Mouse (Mus musculus) heart, embryonic 13.5 days (tissue): ENCODE measurements at regions not wholly inside any gene's neighbourhood (a gene's known extent, or its start where the extent isn't known, plus 50 kb on each side); places are given as distances from the start of the nearest gene placed in this dataset.

Experiments
- ATAC-seq: fragments of 200-750 bp; cut with Nextera tagmentation; 2 replicates; pipeline ENCODE4 v1.8.0; 2017; ENCODE audit warnings: moderate TSS enrichment; ENCODE audit not compliant: insufficient number of reproducible peaks, low FRiP score, low TSS enrichment; ENCODE audit errors: extremely low read depth
- H3K27ac ChIP-seq: fragments of 300-500 bp; sonication (generic); replicated peaks from 2 replicates; pipeline ENCODE4 v1.5.1; 2015; ENCODE audit warnings: moderate library complexity, mild to moderate bottlenecking, inconsistent platforms
- H3K27me3 ChIP-seq: fragments of 300-500 bp; sonication (generic); replicated peaks from 2 replicates; pipeline ENCODE4 v1.6.1; 2015; ENCODE audit warnings: mild to moderate bottlenecking, inconsistent platforms
- H3K36me3 ChIP-seq: fragments of 300-500 bp; sonication (generic); 2 replicates; pipeline ENCODE4 v1.6.1; 2015; ENCODE audit warnings: mild to moderate bottlenecking, inconsistent platforms
- H3K4me1 ChIP-seq: fragments of 300-500 bp; sonication (generic); 2 replicates; pipeline ENCODE4 v1.6.1; 2015; ENCODE audit warnings: inconsistent platforms
- H3K4me2 ChIP-seq: fragments of 300-500 bp; sonication (generic); 2 replicates; pipeline ENCODE4 v1.6.1; 2015; ENCODE audit warnings: inconsistent platforms, mild to moderate bottlenecking, moderate library complexity
- H3K4me3 ChIP-seq: fragments of 300-500 bp; sonication (generic); 2 replicates; pipeline ENCODE4 v1.5.1; 2015; ENCODE audit warnings: moderate library complexity, mild to moderate bottlenecking, inconsistent platforms
- H3K9ac ChIP-seq: fragments of 300-500 bp; sonication (generic); 2 replicates; pipeline ENCODE4 v1.6.1; 2015; ENCODE audit warnings: inconsistent platforms, mild to moderate bottlenecking, moderate library complexity
- H3K9me3 ChIP-seq: fragments of 300-500 bp; sonication (generic); 2 replicates; pipeline ENCODE4 v1.6.1; 2016; ENCODE audit warnings: inconsistent platforms
- WGBS: fragments of 180-500 bp; shearing (Covaris S2); methylation state at CpG from one replicate; pipeline ENCODE4 v1.1.7; 2015; ENCODE audit warnings: mixed read lengths; 5-methylcytosine and 5-hydroxymethylcytosine counted together

- WGBS: 69% methylated on average over 5 of the region's 5 CpGs
- Histone ChIP-seq H3K27ac (no peak overlapping the region), H3K4me3 (no peak overlapping the region), H3K27me3 (no peaks in the 10 kb centered on the region; the same call in 1 of the 2 replicates), H3K36me3 (no peaks in the 10 kb centered on the region), H3K9ac (no peak overlapping the region), H3K4me1 (no peaks in the 10 kb centered on the region), H3K4me2 (no peak overlapping the region), H3K9me3 (no peaks in the 10 kb centered on the region)
- no peak for ATAC-seq
Observed at GRCm38 (mm10) chr8:89680341-89680740, 636.4 kb upstream of the Sall1 start.

- no peaks in the 10 kb centered on the region for H3K9me3 ChIP-seq
- no peaks in the 10 kb centered on the region for H3K36me3 ChIP-seq
- H3K27me3 ChIP-seq: no peaks in the 10 kb centered on the region; the same call in 1 of the 2 replicates
- no peak overlapping the region for H3K9ac ChIP-seq
- no peak overlapping the region for H3K4me3 ChIP-seq
- H3K4me2 ChIP-seq: no peak overlapping the region
- H3K4me1 ChIP-seq: no peaks in the 10 kb centered on the region
- H3K27ac ChIP-seq: no peak overlapping the region
- 77% methylated on average over 4 of the region's 4 CpGs for WGBS
- no peak for ATAC-seq
Observed at GRCm38 (mm10) chr8:89679551-89679950, 635.6 kb upstream of the Sall1 start.

- Histone ChIP-seq H3K27me3 (no peaks in the 10 kb centered on the region; the same call in 1 of the 2 replicates), H3K36me3 (no peaks in the 10 kb centered on the region), H3K4me3 (no peak overlapping the region), H3K27ac (no peak overlapping the region), H3K4me1 (no peaks in the 10 kb centered on the region), H3K9ac (no peak overlapping the region), H3K4me2 (no peak overlapping the region), H3K9me3 (no peaks in the 10 kb centered on the region)
- WGBS: 74% methylated on average over 5 of the region's 5 CpGs
- ATAC-seq: no peak
Observed at GRCm38 (mm10) chr8:89677266-89677665, 633.3 kb upstream of the Sall1 start.

GRCm38 (mm10) chr8:89673911-89674310, 629.9 kb upstream of the Sall1 start:
- WGBS: 67% methylated on average over 4 of the region's 4 CpGs
- H3K4me1 ChIP-seq: no peaks in the 10 kb centered on the region
- no peak overlapping the region for H3K4me2 ChIP-seq
- ATAC-seq: no peak
- H3K9ac ChIP-seq: no peak overlapping the region
- no peaks in the 10 kb centered on the region for H3K9me3 ChIP-seq
- H3K36me3 ChIP-seq: no peaks in the 10 kb centered on the region
- H3K4me3 ChIP-seq: no peak overlapping the region
- H3K27ac ChIP-seq: no peak overlapping the region
- peaks cover 7% of the 10 kb centered on the region; the same call in 1 of the 2 replicates for H3K27me3 ChIP-seq

- no peak overlapping the region for H3K27ac ChIP-seq
- H3K36me3 ChIP-seq: no peaks in the 10 kb centered on the region
- WGBS: 83% methylated on average over 5 of the region's 5 CpGs
- no peak overlapping the region for H3K4me2 ChIP-seq
- H3K27me3 ChIP-seq: peaks cover 7% of the 10 kb centered on the region; the same call in 1 of the 2 replicates
- H3K9ac ChIP-seq: no peak overlapping the region
- H3K4me3 ChIP-seq: no peak overlapping the region
- no peak for ATAC-seq
- no peaks in the 10 kb centered on the region for H3K4me1 ChIP-seq
- H3K9me3 ChIP-seq: no peaks in the 10 kb centered on the region
Observed at GRCm38 (mm10) chr8:89672631-89673030, 628.7 kb upstream of the Sall1 start.

- Histone ChIP-seq H3K27ac (no peak overlapping the region), H3K4me1 (peaks cover 6% of the 10 kb centered on the region; the same call in 1 of the 2 replicates), H3K4me2 (no peak overlapping the region), H3K27me3 (peaks cover 14% of the 10 kb centered on the region; the same call in 1 of the 2 replicates), H3K36me3 (no peaks in the 10 kb centered on the region), H3K4me3 (no peak overlapping the region), H3K9me3 (no peaks in the 10 kb centered on the region), H3K9ac (no peak overlapping the region)
- 72% methylated on average over 9 of the region's 9 CpGs for WGBS
- ATAC-seq: no peak
Observed at GRCm38 (mm10) chr8:89664911-89665689, 621.1 kb upstream of the Sall1 start.

- ATAC-seq: no peak
- H3K9me3 ChIP-seq: no peaks in the 10 kb centered on the region
- H3K4me2 ChIP-seq: no peak overlapping the region
- no peak overlapping the region for H3K9ac ChIP-seq
- H3K27ac ChIP-seq: no peak overlapping the region
- peaks cover 14% of the 10 kb centered on the region for H3K27me3 ChIP-seq
- peaks cover 13% of the 10 kb centered on the region for H3K4me1 ChIP-seq
- 39% methylated on average over 10 of the region's 10 CpGs for WGBS
- H3K36me3 ChIP-seq: no peaks in the 10 kb centered on the region
- no peak overlapping the region for H3K4me3 ChIP-seq
Observed at GRCm38 (mm10) chr8:89663859-89664258, 619.9 kb upstream of the Sall1 start.

- no peak overlapping the region for H3K27ac ChIP-seq
- no peak for ATAC-seq
- H3K4me3 ChIP-seq: no peak overlapping the region
- H3K4me2 ChIP-seq: peak overlapping the region; percentile 43
- WGBS: 23% methylated on average over 14 of the region's 14 CpGs
- peaks cover 13% of the 10 kb centered on the region for H3K4me1 ChIP-seq
- H3K27me3 ChIP-seq: peaks cover 18% of the 10 kb centered on the region
- H3K9ac ChIP-seq: no peak overlapping the region
- no peaks in the 10 kb centered on the region for H3K9me3 ChIP-seq
- H3K36me3 ChIP-seq: no peaks in the 10 kb centered on the region
Observed at GRCm38 (mm10) chr8:89658998-89659944, 615.3 kb upstream of the Sall1 start.

GRCm38 (mm10) chr8:89655369-89655768, 611.4 kb upstream of the Sall1 start:
- WGBS: 81% methylated on average over 14 of the region's 14 CpGs
- Histone ChIP-seq H3K4me1 (peaks cover 9% of the 10 kb centered on the region), H3K36me3 (no peaks in the 10 kb centered on the region), H3K9me3 (no peaks in the 10 kb centered on the region), H3K27me3 (peaks cover 16% of the 10 kb centered on the region), H3K9ac (no peak overlapping the region), H3K27ac (no peak overlapping the region), H3K4me3 (no peak overlapping the region), H3K4me2 (no peak overlapping the region)
- no peak for ATAC-seq

GRCm38 (mm10) chr8:89649207-89649890, 605.4 kb upstream of the Sall1 start:
- Histone ChIP-seq H3K27me3 (no peaks in the 10 kb centered on the region), H3K36me3 (no peaks in the 10 kb centered on the region), H3K4me3 (no peak overlapping the region), H3K27ac (no peak overlapping the region), H3K9ac (no peak overlapping the region), H3K4me1 (no peaks in the 10 kb centered on the region), H3K9me3 (no peaks in the 10 kb centered on the region), H3K4me2 (no peak overlapping the region)
- WGBS: 68% methylated on average over 5 of the region's 5 CpGs
- no peak for ATAC-seq

- H3K9ac ChIP-seq: no peak overlapping the region
- no peaks in the 10 kb centered on the region for H3K27me3 ChIP-seq
- no peaks in the 10 kb centered on the region for H3K4me1 ChIP-seq
- no peaks in the 10 kb centered on the region for H3K36me3 ChIP-seq
- no peak overlapping the region for H3K27ac ChIP-seq
- H3K4me3 ChIP-seq: no peak overlapping the region
- no peaks in the 10 kb centered on the region for H3K9me3 ChIP-seq
- WGBS: 77% methylated on average over 5 of the region's 5 CpGs
- no peak for ATAC-seq
- no peak overlapping the region for H3K4me2 ChIP-seq
Observed at GRCm38 (mm10) chr8:89646946-89647345, 603.0 kb upstream of the Sall1 start.
